Mouse (Mus musculus): ENCODE data around the gene Ssh1.

GRCm38 (mm10) chr5:114004573-114004972 is 10.9 kb upstream of the Ssh1 start:
- no peak for TF ChIP-seq CTCF (IDR thresholded peaks at IDR 0.05; ENCODE audit: low read depth)
- no peak for TF ChIP-seq EP300 (IDR thresholded peaks at IDR 0.05; ENCODE audit: low read depth)
